Mouse (Mus musculus): ENCODE data around the gene Smtnl1.

DNA sequence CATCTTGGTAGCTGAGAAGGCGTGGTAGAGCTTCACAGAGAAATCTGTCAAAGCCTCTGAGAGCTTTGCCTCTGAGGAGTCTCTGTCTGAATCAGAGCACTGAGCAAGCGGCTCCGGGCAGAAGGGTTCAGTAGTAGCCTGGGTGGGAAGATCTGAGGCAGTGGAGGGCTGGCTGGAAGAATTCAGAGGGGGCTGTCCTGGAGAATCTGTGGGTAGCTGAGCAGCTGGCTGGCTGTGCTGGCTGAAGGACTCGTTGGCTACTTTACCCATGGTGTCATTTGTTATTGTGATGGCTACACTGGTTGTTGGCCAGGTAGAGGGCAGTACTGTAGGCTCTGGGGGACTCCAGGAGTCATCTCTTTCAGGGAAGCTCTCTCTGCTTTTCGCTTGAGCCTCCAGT, 49.3 kb downstream of the Smtnl1 start:
- no peak for TF ChIP-seq POLR2A (IDR thresholded peaks at IDR 0.05; ENCODE audit: control insufficient read depth, extremely low read depth, insufficient read depth, low read length, poor library complexity)
- TF ChIP-seq CTCF (IDR thresholded peaks at IDR 0.05; ENCODE audit: borderline replicate concordance, control insufficient read depth, extremely low read depth, insufficient read depth, low read length, poor library complexity): no peak

All from thymus, adult 2 months (tissue).